Mouse (Mus musculus) lung, postnatal 0 days (tissue): ENCODE measurements around the gene Tns4. TPM values are rescaled to one million over a fixed set of nuclear protein-coding genes. Genes with fewer than 3 reads are reported as not detected.

Source experiments
- ATAC-seq: fragments of 200-750 bp; cut with Nextera tagmentation; 2 replicates; pipeline ENCODE4 v1.8.0; 2017; ENCODE audit warnings: moderate library complexity
- DNase-seq: peaks from one replicate; pipeline ENCODE4 v3.0.0-alpha.2; 2016; ENCODE audit warnings: low spot score
- H3K27ac ChIP-seq: fragments of 300-500 bp; sonication (generic); 2 replicates; pipeline ENCODE4 v1.5.1; 2014; ENCODE audit warnings: antibody characterized with exemption, mild to moderate bottlenecking, low read length, mixed read lengths
- H3K27me3 ChIP-seq: fragments of 300-500 bp; sonication (generic); replicated peaks from 2 replicates; pipeline ENCODE4 v1.6.1; 2014; ENCODE audit warnings: low read length, mixed read lengths; ENCODE audit not compliant: insufficient read depth
- H3K36me3 ChIP-seq: fragments of 300-500 bp; sonication (generic); 2 replicates; pipeline ENCODE4 v1.6.1; 2014; ENCODE audit warnings: low read length, mixed read lengths; ENCODE audit not compliant: insufficient read depth
- H3K4me1 ChIP-seq: fragments of 300-500 bp; sonication (generic); 2 replicates; pipeline ENCODE4 v1.6.1; 2014; ENCODE audit warnings: antibody characterized with exemption, low read depth, low read length, mixed read lengths; ENCODE audit not compliant: insufficient read depth
- H3K4me2 ChIP-seq: fragments of 300-500 bp; sonication (generic); replicated peaks from 2 replicates; pipeline ENCODE4 v1.6.1; 2014; ENCODE audit warnings: low read depth, mild to moderate bottlenecking, low read length, moderate library complexity, mixed read lengths
- H3K4me3 ChIP-seq: fragments of 300-500 bp; sonication (generic); 2 replicates; pipeline ENCODE4 v1.5.1; 2014; ENCODE audit warnings: low read depth, low read length
- H3K9ac ChIP-seq: fragments of 300-500 bp; sonication (generic); replicated peaks from 2 replicates; pipeline ENCODE4 v1.6.1; 2014; ENCODE audit warnings: low read depth, mild to moderate bottlenecking
- H3K9me3 ChIP-seq: fragments of 300-500 bp; sonication (generic); 2 replicates; pipeline ENCODE4 v1.6.1; 2016; ENCODE audit warnings: low read length, mixed read lengths
- CTCF ChIP-seq: IDR thresholded peaks from 2 replicates; pipeline ENCODE4 v1.5.1; 2016; ENCODE audit warnings: antibody characterized with exemption, mild to moderate bottlenecking
- EP300 ChIP-seq: IDR thresholded peaks from 2 replicates; pipeline ENCODE4 v1.6.1; 2016; ENCODE audit warnings: antibody characterized with exemption, mild to moderate bottlenecking, control low read depth
- WGBS: fragments of 180-500 bp; shearing (Covaris S2); extraction: QIAGEN DNeasy Blood & Tissue Kit; methylation state at CpG from one replicate; pipeline ENCODE4 v1.1.7; 2014; 5-methylcytosine and 5-hydroxymethylcytosine counted together
- polyA plus RNA-seq: library from polyadenylated mRNA; unstranded; fragments of >200 nt; fragmentation: Nextera tagmentation; extraction: Ambion mirVana; gene quantifications from 2 replicates; pipeline ENCODE4 v1.2.1, GENCODE M21; 2015

Tns4 gene
- polyA plus RNA-seq, 1 experiment from 2014 or later = 0.24 TPM

GRCm38 (mm10) chr11:99102575-99103270, 13.6 kb upstream of the Tns4 start:
- no peak overlapping the region for H3K4me3 ChIP-seq
- H3K9ac ChIP-seq = no peak overlapping the region
- H3K27ac ChIP-seq = no peak overlapping the region
- no peaks in the 10 kb centered on the region for H3K9me3 ChIP-seq
- H3K27me3 ChIP-seq = no peaks in the 10 kb centered on the region
- ATAC-seq = no peak
- WGBS = 74% methylated on average over 9 of the region's 9 CpGs
- H3K4me1 ChIP-seq = no peaks in the 10 kb centered on the region
- no peak for TF ChIP-seq EP300
- TF ChIP-seq CTCF = no peak
- no peaks in the 10 kb centered on the region for H3K36me3 ChIP-seq
- no peak for DNase-seq
- H3K4me2 ChIP-seq = no peak overlapping the region

GRCm38 (mm10) chr11:99101693-99102092, 12.6 kb upstream of the Tns4 start:
- H3K9me3 ChIP-seq = no peaks in the 10 kb centered on the region
- no peak overlapping the region for H3K4me3 ChIP-seq
- H3K27ac ChIP-seq = no peak overlapping the region
- TF ChIP-seq CTCF = no peak
- no peak for TF ChIP-seq EP300
- DNase-seq = no peak
- H3K27me3 ChIP-seq = no peaks in the 10 kb centered on the region
- ATAC-seq = no peak
- no peaks in the 10 kb centered on the region for H3K36me3 ChIP-seq
- no peak overlapping the region for H3K4me2 ChIP-seq
- H3K4me1 ChIP-seq = no peaks in the 10 kb centered on the region
- no peak overlapping the region for H3K9ac ChIP-seq
- WGBS = 68% methylated on average over 8 of the region's 8 CpGs

- TF ChIP-seq EP300 (no peak), CTCF (no peak)
- H3K27me3 ChIP-seq = no peaks in the 10 kb centered on the region
- DNase-seq (no peak), ATAC-seq (no peak)
- H3K9ac ChIP-seq = no peak overlapping the region
- H3K36me3 ChIP-seq = no peaks in the 10 kb centered on the region
- H3K27ac ChIP-seq = no peak overlapping the region
- no peak overlapping the region for H3K4me2 ChIP-seq
- 82% methylated on average over 5 of the region's 5 CpGs for WGBS
- H3K9me3 ChIP-seq = no peaks in the 10 kb centered on the region
- H3K4me1 ChIP-seq = no peaks in the 10 kb centered on the region
- H3K4me3 ChIP-seq = no peak overlapping the region
Measured at GRCm38 (mm10) chr11:99100215-99100614, 11.1 kb upstream of the Tns4 start.

GRCm38 (mm10) chr11:99099516-99099915, 10.4 kb upstream of the Tns4 start:
- ATAC-seq = no peak
- H3K4me1 ChIP-seq = no peaks in the 10 kb centered on the region
- H3K9me3 ChIP-seq = no peaks in the 10 kb centered on the region
- no peak overlapping the region for H3K4me2 ChIP-seq
- H3K36me3 ChIP-seq = no peaks in the 10 kb centered on the region
- H3K4me3 ChIP-seq = no peak overlapping the region
- TF ChIP-seq EP300 (no peak), CTCF (no peak)
- no peak overlapping the region for H3K27ac ChIP-seq
- no peaks in the 10 kb centered on the region for H3K27me3 ChIP-seq
- WGBS = 55% methylated on average over 7 of the region's 7 CpGs
- no peak overlapping the region for H3K9ac ChIP-seq
- DNase-seq = no peak

- TF ChIP-seq EP300 (no peak), CTCF (no peak)
- no peak overlapping the region for H3K4me3 ChIP-seq
- no peak overlapping the region for H3K27ac ChIP-seq
- 91% methylated on average over 9 of the region's 9 CpGs for WGBS
- H3K4me1 ChIP-seq = no peaks in the 10 kb centered on the region
- DNase-seq (no peak), ATAC-seq (no peak)
- no peak overlapping the region for H3K4me2 ChIP-seq
- H3K9ac ChIP-seq = no peak overlapping the region
- no peaks in the 10 kb centered on the region for H3K27me3 ChIP-seq
- no peaks in the 10 kb centered on the region for H3K36me3 ChIP-seq
- no peaks in the 10 kb centered on the region for H3K9me3 ChIP-seq
Measured at GRCm38 (mm10) chr11:99098924-99099323, 9.8 kb upstream of the Tns4 start.

GRCm38 (mm10) chr11:99096996-99097774, 8.1 kb upstream of the Tns4 start:
- ATAC-seq (no peak), DNase-seq (no peak)
- H3K4me3 ChIP-seq = no peak overlapping the region
- no peak overlapping the region for H3K9ac ChIP-seq
- WGBS = 79% methylated on average over 8 of the region's 8 CpGs
- no peaks in the 10 kb centered on the region for H3K9me3 ChIP-seq
- H3K27me3 ChIP-seq = no peaks in the 10 kb centered on the region
- H3K27ac ChIP-seq = no peak overlapping the region
- H3K4me2 ChIP-seq = no peak overlapping the region
- H3K4me1 ChIP-seq = no peaks in the 10 kb centered on the region
- no peak for TF ChIP-seq CTCF
- TF ChIP-seq EP300 = no peak
- H3K36me3 ChIP-seq = no peaks in the 10 kb centered on the region
